Mouse (Mus musculus) ES-E14 (cell line): Measurements from ENCODE around the gene Sstr3. TPM values are rescaled to one million over a fixed set of nuclear protein-coding genes. Genes with fewer than 3 reads are reported as not detected.

Experiments
- DNase-seq: peaks from one replicate; pipeline ENCODE4 v3.0.0-alpha.2; 2013; ENCODE audit warnings: low read depth, low spot score
- H3K27ac ChIP-seq: 2 replicates; pipeline ENCODE4 v1.5.1; 2012; ENCODE audit warnings: low read depth, mild to moderate bottlenecking, low read length, moderate library complexity, mixed read lengths; ENCODE audit not compliant: poor library complexity, insufficient read depth, severe bottlenecking
- H3K36me3 ChIP-seq: 2 replicates; pipeline ENCODE4 v1.6.1; 2012; ENCODE audit warnings: mild to moderate bottlenecking, low read length, moderate library complexity, mixed read lengths; ENCODE audit not compliant: control insufficient read depth, poor library complexity, insufficient read depth, severe bottlenecking
- H3K4me1 ChIP-seq, 2 experiments: fragments of 150-350 bp in 1 of 2; sonication (generic) in 1 of 2; 2 replicates each; pipeline ENCODE4 v1.6.1; 2012; ENCODE audit warnings: low read length in 2 of 2, mild to moderate bottlenecking in 1 of 2, mixed read lengths in 1 of 2; ENCODE audit not compliant: control insufficient read depth in 2 of 2, insufficient read depth in 2 of 2, poor library complexity in 1 of 2
- H3K4me3 ChIP-seq, 2 experiments: fragments of 150-350 bp in 1 of 2; sonication (generic) in 1 of 2; 2 replicates each; pipeline ENCODE4 v1.5.1; 2012; ENCODE audit warnings: low read length in 2 of 2, low read depth in 1 of 2, mild to moderate bottlenecking in 1 of 2, mixed read lengths in 1 of 2; ENCODE audit not compliant: insufficient read depth in 1 of 2, poor library complexity in 1 of 2, severe bottlenecking in 1 of 2
- H3K9ac ChIP-seq: 2 replicates; pipeline ENCODE4 v1.6.1; 2012; ENCODE audit warnings: low read depth, mild to moderate bottlenecking, low read length, mixed read lengths; ENCODE audit not compliant: poor library complexity, insufficient read depth, severe bottlenecking
- H3K9me3 ChIP-seq: fragments of 150-350 bp; sonication (generic); 2 replicates; pipeline ENCODE4 v1.6.1; 2012; ENCODE audit warnings: low read depth, mild to moderate bottlenecking, low read length; ENCODE audit not compliant: control insufficient read depth, insufficient read depth
- CHD2 ChIP-seq: IDR thresholded peaks from 2 replicates; pipeline ENCODE4 v1.6.1; 2014; ENCODE audit warnings: mild to moderate bottlenecking, low read depth, low read length, inconsistent platforms
- HCFC1 ChIP-seq: IDR thresholded peaks from 2 replicates; pipeline ENCODE4 v1.6.1; 2012; ENCODE audit warnings: low read length, inconsistent platforms, borderline replicate concordance; ENCODE audit not compliant: insufficient read depth
- MAFK ChIP-seq: IDR thresholded peaks from 2 replicates; pipeline ENCODE4 v1.6.1; 2014; ENCODE audit warnings: mild to moderate bottlenecking, low read depth, low read length, inconsistent platforms; ENCODE audit not compliant: insufficient read depth
- ZC3H11A ChIP-seq: IDR thresholded peaks from 2 replicates; pipeline ENCODE4 v1.6.1; 2012; ENCODE audit warnings: low read depth, mild to moderate bottlenecking, inconsistent platforms, low read length, borderline replicate concordance
- ZNF384 ChIP-seq: IDR thresholded peaks from 2 replicates; pipeline ENCODE4 v1.6.1; 2012; ENCODE audit warnings: low read depth, low read length, inconsistent platforms
- in situ Hi-C, 2 experiments: fragments of 600-800 bp; cut with MboI; formaldehyde crosslinking; loops; one replicate each; pipeline ENCODE4 v1.15.1; 2025; ENCODE audit warnings: low sequenced_read_pairs in 2 of 2, inconsistent platforms in 1 of 2; ENCODE audit not compliant: unreplicated experiment in 2 of 2
- total RNA-seq: library from RNA; depleted of rRNA; stranded (reverse); fragments of 300-350 nt; gene quantifications from 2 replicates; pipeline ENCODE4 v1.2.3, GENCODE M21; 2012

The Sstr3 gene
- total RNA-seq, 1 experiment = 0.18 TPM

- Histone ChIP-seq H3K27ac (no peak overlapping the region), H3K9ac (no peak overlapping the region), H3K4me1 (peaks cover 0 to 14% of the 10 kb centered on the region in 2 experiments; a peak in 1 of 4 replicates), H3K36me3 (no peaks in the 10 kb centered on the region), H3K9me3 (no peaks in the 10 kb centered on the region), H3K4me3 (no peak overlapping the region)
- in situ Hi-C loops = no loop called here
- TF ChIP-seq CHD2 = no peak
- TF ChIP-seq HCFC1 = no peak
- no peak for TF ChIP-seq ZNF384
- TF ChIP-seq MAFK = no peak
- TF ChIP-seq ZC3H11A = no peak
- DNase-seq = no peak
Observed at GRCm38 (mm10) chr15:78541036-78541435, 3.4 kb downstream of the Sstr3 start.

GRCm38 (mm10) chr15:78535723-78536421 is 8.6 kb downstream of the Sstr3 start:
- Histone ChIP-seq H3K36me3 (no peaks in the 10 kb centered on the region), H3K4me3 (no peak overlapping the region), H3K27ac (no peak overlapping the region), H3K4me1 (peaks cover 0 to 14% of the 10 kb centered on the region in 2 experiments; a peak in 1 of 4 replicates), H3K9ac (no peak overlapping the region), H3K9me3 (no peaks in the 10 kb centered on the region)
- in situ Hi-C loops = no loop called here
- no peak for TF ChIP-seq MAFK
- TF ChIP-seq CHD2 = no peak
- TF ChIP-seq HCFC1 = no peak
- no peak for TF ChIP-seq ZC3H11A
- TF ChIP-seq ZNF384 = no peak
- DNase-seq = no peak

GRCm38 (mm10) chr15:78533346-78533835 is 11.1 kb downstream of the Sstr3 start:
- peaks cover 0 to 12% of the 10 kb centered on the region in 2 experiments; a peak in 1 of 4 replicates for H3K4me1 ChIP-seq
- TF ChIP-seq HCFC1 (no peak), CHD2 (no peak), ZC3H11A (no peak), MAFK (no peak), ZNF384 (no peak)
- H3K9me3 ChIP-seq = no peaks in the 10 kb centered on the region
- in situ Hi-C loops = no loop called here
- no peaks in the 10 kb centered on the region for H3K36me3 ChIP-seq
- no peak overlapping the region for H3K27ac ChIP-seq
- no peak for DNase-seq
- H3K4me3 ChIP-seq = no peak overlapping the region
- no peak overlapping the region for H3K9ac ChIP-seq

- H3K9ac ChIP-seq = no peak overlapping the region
- no peak for DNase-seq
- H3K4me3 ChIP-seq = no peak overlapping the region
- no peak for TF ChIP-seq HCFC1
- no peak for TF ChIP-seq CHD2
- no peak for TF ChIP-seq ZNF384
- TF ChIP-seq MAFK = no peak
- no peak for TF ChIP-seq ZC3H11A
- H3K36me3 ChIP-seq = no peaks in the 10 kb centered on the region
- H3K4me1 ChIP-seq = peaks cover 0 to 12% of the 10 kb centered on the region in 2 experiments; a peak in 1 of 4 replicates
- H3K27ac ChIP-seq = no peak overlapping the region
- no peaks in the 10 kb centered on the region for H3K9me3 ChIP-seq
- in situ Hi-C loops = no loop called here
Observed at GRCm38 (mm10) chr15:78532566-78533345, 11.7 kb downstream of the Sstr3 start.
